Mouse (Mus musculus) left cerebral cortex, adult 6 months (tissue): ENCODE results near the gene Rmdn3. TPM values are rescaled to one million over a fixed set of nuclear protein-coding genes. Genes with fewer than 3 reads are reported as not detected.

ENCODE experiments used
- long read RNA-seq, 2 experiments: library from polyadenylated mRNA; unstranded; transcript quantifications; one replicate each; pipeline ENCODE4 v2.0.0; 2019 to 2020
- polyA plus RNA-seq: library from polyadenylated mRNA; unstranded; fragments of <200 nt; fragmentation: Nextera tagmentation; gene quantifications from 2 replicates; pipeline ENCODE4 v1.2.3, GENCODE M21; 2021

The Rmdn3 gene
- polyA plus RNA-seq, result 35.9 and 39.0 TPM in 2 replicates
- long read RNA-seq, experiment 1, transcript Rmdn3-201 (13 exons, 2,249 nt), result major isoform, 383 of 438 reads
- long read RNA-seq, experiment 1, partial matches to known transcripts, result 27 of 438 reads
- long read RNA-seq, experiment 1, other reads (novel, unspliced or antisense), result 28 of 438 reads
- long read RNA-seq, experiment 2, transcript Rmdn3-201 (13 exons, 2,249 nt), result major isoform, 55 of 78 reads
- long read RNA-seq, experiment 2, partial matches to known transcripts, result 17 of 78 reads
- long read RNA-seq, experiment 2, other reads (novel, unspliced or antisense), result 5 of 78 reads

DNA sequence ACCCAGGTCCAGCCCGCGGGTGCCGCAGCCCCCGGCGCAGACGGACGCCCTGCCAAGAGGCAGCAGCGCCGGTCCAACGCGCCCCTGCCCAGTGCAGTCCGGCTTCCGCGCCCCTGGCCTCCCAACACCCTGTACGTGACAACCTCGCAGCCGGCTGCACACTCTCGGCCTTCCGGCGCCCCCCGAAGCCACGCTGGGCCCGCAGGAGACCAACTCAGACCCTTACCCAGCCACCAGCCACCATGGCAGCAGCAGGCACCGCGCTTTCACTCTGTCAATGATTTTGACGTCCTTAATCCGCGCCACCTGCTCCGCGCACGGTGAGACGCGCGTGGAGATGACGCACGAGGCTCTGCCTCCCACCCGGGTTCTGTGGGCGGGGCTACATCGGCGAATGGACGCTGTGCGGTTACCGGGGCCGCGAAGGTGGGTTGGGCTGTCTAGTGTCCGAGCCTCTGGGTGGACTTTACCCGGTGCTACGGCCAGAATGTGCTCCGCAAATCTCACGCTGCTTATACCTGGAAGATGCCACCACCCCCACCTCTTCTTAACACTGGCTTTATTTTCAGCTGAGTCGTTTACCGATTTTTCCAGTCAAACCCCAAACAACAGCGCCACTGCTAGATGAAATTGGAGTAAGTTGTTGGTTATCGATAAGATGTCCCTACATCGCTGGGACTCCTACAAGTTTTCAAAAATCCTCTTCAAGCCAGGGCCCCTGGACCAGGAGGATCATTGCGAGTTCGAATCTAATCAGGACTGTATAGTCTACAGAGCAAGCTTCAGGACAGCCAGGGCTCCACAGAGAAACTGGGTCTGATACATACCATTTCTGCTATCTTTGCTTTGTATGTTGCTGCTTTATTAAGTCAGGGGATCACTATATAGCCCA lies at the start of gene Rmdn3:
Gene Rmdn3 (minus strand): TSS at position 354 of the 892 bp plus-strand sequence.

DNA sequence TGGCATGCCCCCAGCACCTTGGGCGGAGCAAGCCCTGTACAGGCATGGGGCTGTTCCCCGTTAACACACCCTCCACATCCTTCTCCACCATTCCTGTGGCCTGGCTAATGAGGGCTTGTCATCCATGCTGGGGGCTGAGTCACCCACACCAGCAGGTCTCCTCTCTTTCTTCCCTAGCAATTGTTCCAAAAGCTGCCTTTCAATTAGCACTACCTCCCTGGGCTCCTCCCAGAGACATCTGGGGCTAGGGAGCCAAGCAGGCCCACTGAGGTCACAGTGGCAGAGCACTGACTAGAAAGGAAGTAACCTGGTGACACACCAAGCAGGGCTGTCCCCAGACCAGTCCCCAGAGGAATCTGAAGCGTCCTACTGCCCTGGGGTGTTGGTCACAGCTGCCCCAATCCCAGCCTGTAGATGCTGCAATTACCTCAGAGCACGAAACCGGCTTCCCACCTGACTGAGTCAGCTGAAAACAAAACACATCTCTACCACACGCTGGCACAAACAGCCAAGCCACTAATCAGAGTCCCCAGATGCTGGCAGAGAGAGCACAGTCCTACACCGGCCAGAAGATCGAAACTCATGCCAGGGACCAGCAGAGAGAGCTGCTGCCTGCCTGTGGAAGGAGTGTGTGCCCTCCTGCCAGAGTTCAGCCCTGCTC lies 17.3 kb upstream of the Rmdn3 start, which contains the start of gene Gm14137:
Gene Gm14137 (plus strand): TSS at position 519 of the 661 bp plus-strand sequence.

DNA sequence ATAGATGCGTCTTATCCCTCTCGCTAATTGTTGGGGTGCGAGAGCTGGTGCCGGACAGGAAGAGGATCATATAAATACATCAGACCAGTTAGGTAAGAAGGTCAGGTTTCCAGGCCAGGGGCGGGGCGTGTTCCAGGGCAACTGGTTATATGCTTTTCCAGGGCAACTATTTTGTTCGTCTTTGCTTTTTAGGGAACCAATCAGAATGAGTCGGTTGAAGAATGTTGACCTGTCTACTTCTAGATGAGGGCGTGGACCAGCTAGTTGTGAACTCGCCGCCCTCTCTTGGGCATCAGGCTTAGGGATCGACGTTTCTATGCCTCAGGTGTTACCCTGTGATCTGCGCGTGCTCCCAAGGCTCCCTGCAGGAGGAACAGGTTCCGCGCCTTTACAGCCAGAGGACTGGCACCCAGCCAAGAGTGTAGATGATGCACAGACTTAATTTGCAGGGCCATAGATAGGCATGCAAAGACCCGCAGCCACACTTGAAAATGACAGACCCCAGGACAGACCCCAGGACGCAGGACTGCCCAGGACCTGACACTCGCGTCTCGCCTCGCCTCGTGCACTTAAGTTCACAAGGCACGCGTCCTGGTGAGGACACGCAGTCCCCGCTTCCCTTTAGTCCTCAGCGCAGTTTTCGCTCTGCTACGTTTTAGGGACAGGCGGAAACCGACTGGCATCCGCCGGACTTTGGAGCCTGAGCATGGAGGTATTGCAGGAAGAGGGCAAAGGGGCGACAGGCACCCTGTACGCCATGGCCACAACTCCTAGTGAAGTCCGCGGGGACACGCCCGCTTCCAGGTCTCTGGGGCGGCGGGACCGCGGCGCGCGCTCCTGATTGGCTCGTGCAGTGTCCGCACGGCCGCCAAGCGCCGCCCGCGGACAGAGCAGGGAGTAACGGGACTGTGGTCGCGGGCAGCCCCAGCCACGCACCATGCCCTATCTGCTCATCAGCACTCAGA lies 10.3 kb upstream of the Rmdn3 start, which contains the start of gene Gchfr:
Gene Gchfr (plus strand): TSS at position 873 of the 965 bp plus-strand sequence.

GRCm38 (mm10) chr2:119112438-119113112 lies 44.3 kb downstream of the Rmdn3 start, which contains the start of gene Rad51:
Gene Rad51, plus strand, starts transcription at chr2:119112793.

Other genes starting within 250 kb of the Rmdn3 start
- gene Chst14, start 230.5 kb downstream of the Rmdn3 start, polyA plus RNA-seq, result 1.9 and 3.1 TPM in 2 replicates
- gene Ccdc32, start 127.6 kb downstream of the Rmdn3 start, polyA plus RNA-seq, result 79.3 and 95.9 TPM in 2 replicates
- gene Rpusd2, start 122.2 kb downstream of the Rmdn3 start, polyA plus RNA-seq, result 5.7 and 6.7 TPM in 2 replicates
- gene Knl1, start 109.9 kb downstream of the Rmdn3 start, polyA plus RNA-seq, result 0.04 and 0.21 TPM in 2 replicates
- 0.80 TPM in 2 replicates for gene Rad51, start 44.2 kb downstream of the Rmdn3 start, polyA plus RNA-seq
- 2.9 and 3.3 TPM in 2 replicates for gene Gchfr, start 10.7 kb upstream of the Rmdn3 start, polyA plus RNA-seq
- 0.05 TPM in 1 of 2 replicates, not detected in the other for gene Gm14137, start 17.5 kb upstream of the Rmdn3 start, polyA plus RNA-seq
- gene Zfyve19, start 51.6 kb upstream of the Rmdn3 start, polyA plus RNA-seq, result 32.0 and 32.8 TPM in 2 replicates
- 15.1 and 16.7 TPM in 2 replicates for gene Dnajc17, start 51.8 kb upstream of the Rmdn3 start, polyA plus RNA-seq
- gene Ppp1r14d, start 72.9 kb upstream of the Rmdn3 start, polyA plus RNA-seq, result not detected in 2 replicates
- gene Spint1, start 80.3 kb upstream of the Rmdn3 start, polyA plus RNA-seq, result 1.9 and 2.4 TPM in 2 replicates
- gene Rhov, start 114.2 kb upstream of the Rmdn3 start, polyA plus RNA-seq, result 11.9 and 13.8 TPM in 2 replicates
- 16.4 TPM in 2 replicates for gene Vps18, start 131.7 kb upstream of the Rmdn3 start, polyA plus RNA-seq
- gene Dll4, start 168.8 kb upstream of the Rmdn3 start, polyA plus RNA-seq, result 0.56 and 0.72 TPM in 2 replicates
- 14.6 and 19.3 TPM in 2 replicates for gene Chac1, start 194.2 kb upstream of the Rmdn3 start, polyA plus RNA-seq